Mouse (Mus musculus): ENCODE data around the gene Ralgds.

The Ralgds gene

DNA sequence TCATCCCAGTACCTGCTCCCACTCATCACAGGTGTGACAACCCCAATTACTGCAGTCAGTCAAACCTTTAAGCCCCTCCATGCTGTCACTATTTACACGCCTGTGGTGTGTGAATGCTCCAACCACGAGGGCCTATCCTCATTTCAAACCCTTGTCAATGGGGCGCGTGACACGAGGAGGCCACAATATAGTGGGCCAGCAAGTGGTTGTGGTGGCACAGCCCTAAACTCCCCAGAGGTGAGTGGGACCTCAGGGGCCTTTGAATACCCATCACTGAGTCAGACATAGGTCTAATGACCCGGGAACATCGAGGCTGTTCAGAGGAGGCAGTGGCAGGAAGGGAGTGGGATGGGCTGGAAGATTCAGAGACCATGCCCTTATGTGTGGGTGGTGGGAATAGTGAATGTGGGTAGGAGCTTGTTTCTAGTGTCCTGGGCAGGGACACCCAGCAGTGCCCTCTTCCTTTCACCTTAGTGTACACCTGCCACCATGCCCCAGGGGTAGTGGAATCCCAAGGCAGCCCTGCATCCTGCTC lies 21.0 kb downstream of the Ralgds start:
- no peak for DNase-seq (ENCODE audit: low spot score in 2 of 2)

GRCm38 (mm10) chr2:28534436-28535262 lies 21.7 kb downstream of the Ralgds start:
- DNase-seq (ENCODE audit: low spot score in 2 of 2): no peak

GRCm38 (mm10) chr2:28535263-28535540 lies 22.3 kb downstream of the Ralgds start:
- no peak for DNase-seq (ENCODE audit: low spot score in 2 of 2)

- DNase-seq (ENCODE audit: low spot score in 2 of 2): no peak
These were observed 22.7 kb downstream of the Ralgds start for GRCm38 (mm10) chr2:28535650-28536049.

DNA sequence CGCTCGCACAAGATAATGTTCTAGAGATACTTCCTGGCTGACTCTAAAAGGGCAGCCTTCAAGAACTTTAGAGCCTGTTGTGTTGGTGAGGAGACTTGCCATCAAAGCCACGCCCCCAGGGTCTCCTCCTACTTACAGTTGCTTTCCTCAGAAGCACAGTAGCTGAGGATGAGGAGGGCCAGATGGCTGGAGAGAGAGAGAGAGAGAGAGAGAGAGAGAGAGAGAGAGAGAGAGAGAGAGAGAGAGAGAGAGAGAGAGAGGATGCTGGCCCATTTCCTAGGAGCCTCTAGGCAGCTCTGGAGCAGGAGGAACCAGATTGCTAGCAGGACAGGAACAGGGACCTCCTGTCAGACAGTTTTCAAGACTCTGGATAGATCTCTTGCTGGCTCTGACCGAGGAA lies 23.2 kb downstream of the Ralgds start:
- DNase-seq (ENCODE audit: low spot score in 2 of 2): no peak

GRCm38 (mm10) chr2:28536766-28537633 lies 24.1 kb downstream of the Ralgds start:
- DNase-seq (ENCODE audit: low spot score in 2 of 2): no peak

GRCm38 (mm10) chr2:28537634-28537920 lies 24.7 kb downstream of the Ralgds start:
- no peak for DNase-seq (ENCODE audit: low spot score in 2 of 2)

DNA sequence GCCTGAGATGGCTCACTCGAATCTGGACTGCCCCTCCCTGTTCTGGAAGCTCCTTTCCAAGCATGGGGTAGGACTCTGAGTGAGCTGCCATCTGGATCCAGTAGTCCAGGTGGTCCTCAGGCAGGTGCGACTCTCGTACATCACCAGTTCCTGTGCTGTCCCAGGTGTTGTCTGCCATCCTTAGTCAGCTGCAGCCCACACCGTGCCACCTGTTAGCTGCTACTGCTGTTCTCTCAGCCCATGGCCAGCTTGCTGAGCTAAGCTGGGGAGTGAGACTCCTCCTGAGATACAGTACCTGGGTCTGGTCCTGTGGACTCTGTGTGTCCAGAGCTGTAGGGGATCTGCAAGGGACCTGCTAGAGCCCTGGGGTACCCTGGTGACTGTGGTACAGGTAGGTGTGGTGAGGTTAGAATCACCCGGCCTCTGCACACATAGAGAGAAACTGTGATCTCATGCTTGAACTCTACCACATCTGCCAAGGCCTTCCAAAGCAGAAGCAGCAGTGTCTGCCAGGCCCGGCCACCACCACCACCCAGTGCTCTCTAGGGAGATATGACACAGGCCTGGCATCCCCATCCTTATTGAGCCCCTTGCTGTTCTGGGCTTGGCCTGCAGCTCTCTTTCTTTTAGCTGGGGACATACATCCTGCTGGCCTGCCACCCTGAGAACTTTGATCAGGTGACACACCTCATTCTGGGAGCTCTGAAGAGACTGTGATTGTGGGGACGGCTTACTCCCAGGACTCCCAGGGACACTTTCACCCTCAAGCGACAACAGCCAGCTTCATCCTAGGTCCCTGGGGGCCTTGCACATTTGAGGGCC lies 25.3 kb downstream of the Ralgds start:
- DNase-seq (ENCODE audit: low spot score in 2 of 2): no peak

GRCm38 (mm10) chr2:28538817-28539128 lies 25.8 kb downstream of the Ralgds start:
- DNase-seq (ENCODE audit: low spot score in 2 of 2): no peak

GRCm38 (mm10) chr2:28539206-28539605 lies 26.3 kb downstream of the Ralgds start:
- no peak for DNase-seq (ENCODE audit: low spot score in 2 of 2)

- peak; percentile 27 to 34 for DNase-seq (ENCODE audit: low spot score in 2 of 2)
These were observed 27.0 kb downstream of the Ralgds start for GRCm38 (mm10) chr2:28539949-28540348.

- DNase-seq (ENCODE audit: low spot score in 2 of 2): no peak
These were observed 27.8 kb downstream of the Ralgds start for GRCm38 (mm10) chr2:28540587-28541227.

DNA sequence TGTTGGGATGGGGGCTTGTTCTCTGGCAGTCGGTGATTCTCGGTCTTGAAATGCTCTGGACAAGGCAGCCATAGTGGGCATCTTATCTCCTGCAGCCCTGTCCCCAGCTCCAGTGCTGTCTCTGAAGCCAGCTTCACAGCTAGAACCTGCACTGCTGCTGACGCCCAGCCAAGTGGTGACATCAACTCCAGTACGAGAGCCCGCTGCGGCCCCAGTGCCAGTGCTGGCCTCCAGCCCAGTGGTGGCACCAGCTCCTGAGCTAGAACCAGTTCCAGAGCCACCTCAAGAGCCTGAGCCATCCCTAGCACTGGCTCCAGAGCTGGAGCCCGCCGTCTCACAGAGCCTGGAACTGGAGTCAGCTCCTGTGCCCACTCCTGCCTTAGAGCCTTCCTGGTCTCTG lies 31.0 kb downstream of the Ralgds start:
- DNase-seq (ENCODE audit: low spot score in 2 of 2): no peak

DNA sequence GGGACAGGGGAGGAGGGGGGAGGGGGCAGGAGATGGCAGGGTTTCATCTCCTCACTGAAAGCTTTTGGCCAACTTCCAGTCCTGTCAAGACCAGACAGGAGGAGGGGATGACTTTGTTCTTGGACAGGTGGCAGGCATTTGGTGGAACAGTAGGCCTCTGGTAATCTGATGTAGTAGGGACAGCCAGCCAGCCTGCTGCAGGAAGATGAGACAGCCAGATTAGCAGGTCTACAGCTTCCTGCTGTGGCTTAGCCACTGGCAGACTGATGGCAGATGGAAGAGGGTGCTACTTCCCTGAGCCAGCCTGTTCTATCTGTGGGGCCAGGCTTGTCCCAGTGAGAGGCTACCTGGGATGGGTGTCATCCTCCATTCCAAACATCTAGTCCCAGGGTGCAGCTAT lies 33.1 kb downstream of the Ralgds start:
- DNase-seq (ENCODE audit: low spot score in 2 of 2): no peak

DNA sequence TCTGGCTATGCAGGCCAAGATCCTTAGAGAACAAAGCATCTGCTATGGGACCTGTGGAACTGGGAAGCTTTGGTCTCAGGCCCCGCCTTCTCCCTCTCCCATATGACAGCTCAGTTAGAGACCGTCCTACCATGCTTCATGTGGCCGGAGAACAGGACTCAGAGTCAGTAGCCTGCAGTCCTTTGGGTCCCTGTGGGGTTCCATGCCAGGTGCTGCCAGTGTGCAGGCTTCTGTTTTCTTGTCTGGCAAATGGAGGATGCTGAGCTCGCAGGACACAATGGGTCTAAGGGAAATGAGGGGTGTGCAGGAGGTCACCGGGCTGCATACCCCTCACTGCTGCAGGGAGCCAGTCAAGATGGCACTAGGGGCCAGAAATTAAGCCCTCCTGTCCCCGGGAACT lies 33.6 kb downstream of the Ralgds start:
- no peak for DNase-seq (ENCODE audit: low spot score in 2 of 2)

DNA sequence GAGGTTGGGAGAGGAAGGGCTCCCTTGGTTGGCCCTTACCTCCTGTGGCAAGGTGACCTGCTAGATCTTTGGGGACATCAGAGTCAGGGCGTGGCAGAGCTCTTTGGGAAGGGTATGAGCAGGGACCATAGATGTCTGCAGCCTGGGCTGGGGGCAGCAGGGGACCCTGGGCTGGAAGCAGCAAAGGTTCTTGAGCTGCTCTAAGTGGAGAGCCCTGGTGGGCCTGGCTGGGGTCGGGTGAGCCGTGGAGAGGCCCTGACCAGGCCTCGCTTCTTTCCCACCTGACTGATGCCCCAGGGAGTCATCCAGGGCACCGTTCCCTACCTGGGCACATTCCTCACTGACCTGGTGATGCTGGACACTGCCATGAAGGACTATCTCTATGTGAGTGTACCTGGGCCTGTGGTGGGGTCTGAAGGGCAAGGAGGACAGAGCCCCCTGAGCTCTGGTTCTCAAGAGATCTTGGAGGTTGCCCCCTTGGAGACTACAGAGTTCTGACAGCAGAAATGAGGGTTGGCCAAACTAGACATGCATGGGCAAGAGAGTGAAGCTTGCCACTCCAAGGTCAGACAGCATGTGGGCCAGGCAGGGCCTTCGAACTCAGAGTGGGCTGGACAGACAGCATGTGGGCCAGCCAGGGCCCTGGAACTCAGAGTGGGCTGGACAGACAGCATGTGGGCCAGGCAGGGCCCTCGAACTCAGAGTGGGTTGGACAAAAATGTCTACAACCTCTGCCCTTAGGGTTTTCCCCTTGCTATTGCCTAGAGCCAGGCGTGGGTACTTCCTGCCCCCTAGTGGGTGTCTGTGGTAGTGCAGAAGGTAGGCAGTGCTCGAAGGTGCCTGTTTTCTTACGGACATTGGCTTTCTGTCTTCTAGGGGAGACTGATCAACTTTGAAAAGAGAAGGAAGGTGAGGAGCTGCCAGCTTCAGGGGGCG lies 34.6 kb downstream of the Ralgds start:
- DNase-seq (ENCODE audit: low spot score in 2 of 2): peak; percentile 58 to 88

DNA sequence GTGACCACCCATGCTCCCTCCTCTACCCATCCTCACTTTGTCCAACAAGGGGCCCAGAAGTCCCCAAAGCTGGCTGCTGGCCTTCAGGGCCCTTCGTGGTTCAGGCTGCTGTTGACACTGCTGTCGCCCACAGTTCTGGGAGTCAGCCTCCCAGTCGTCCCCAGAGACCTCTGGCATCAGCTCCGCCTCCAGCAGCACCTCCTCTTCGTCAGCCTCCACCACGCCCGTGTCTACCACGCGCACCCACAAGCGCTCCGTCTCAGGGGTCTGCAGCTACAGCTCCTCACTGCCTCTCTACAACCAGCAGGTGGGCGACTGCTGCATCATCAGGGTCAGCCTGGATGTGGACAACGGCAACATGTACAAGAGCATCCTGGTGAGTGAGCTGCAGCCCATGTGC lies 36.2 kb downstream of the Ralgds start:
- DNase-seq (ENCODE audit: low spot score in 2 of 2): no peak

DNA sequence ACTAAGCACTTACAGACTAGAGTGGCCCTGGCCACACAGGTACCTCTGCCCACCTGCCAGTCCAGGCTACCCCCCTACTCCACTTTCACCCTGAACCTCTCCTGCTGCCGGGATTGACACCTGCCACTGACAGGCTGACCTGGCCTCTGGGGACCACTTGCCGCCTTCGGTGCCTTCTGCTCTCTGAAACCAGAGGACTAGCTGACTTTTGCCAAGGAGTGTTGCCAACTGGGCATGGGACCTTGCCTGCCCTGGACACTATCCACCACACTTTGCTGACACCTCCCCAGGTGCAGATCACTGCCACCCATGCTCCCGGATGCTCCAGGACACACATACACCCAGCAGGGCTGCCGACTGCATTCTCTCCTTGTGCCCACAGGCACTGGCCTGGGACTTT lies 39.4 kb downstream of the Ralgds start:
- DNase-seq (ENCODE audit: low spot score in 2 of 2): no peak

- DNase-seq (ENCODE audit: low spot score in 2 of 2): no peak
These were observed 44.5 kb downstream of the Ralgds start for GRCm38 (mm10) chr2:28557452-28557851.

DNA sequence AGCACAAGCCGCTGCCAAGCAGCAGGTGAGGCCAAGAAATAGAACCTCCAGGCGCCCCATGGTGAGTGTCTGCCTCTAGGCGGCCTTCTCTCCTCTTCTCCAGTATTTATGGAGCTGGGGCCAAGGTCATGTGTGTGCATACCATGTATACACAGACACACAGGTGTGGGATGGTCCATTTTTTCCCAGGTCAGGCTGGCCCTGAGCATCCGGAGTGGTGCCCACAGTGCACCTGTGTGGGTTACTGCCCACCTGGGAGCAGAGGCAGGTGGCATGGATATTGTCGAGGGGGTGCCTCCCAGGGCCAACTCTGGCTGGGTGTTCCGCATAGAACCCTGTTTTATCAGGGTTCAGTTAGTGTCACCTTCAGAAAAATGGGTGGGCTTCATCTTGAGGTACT lies 50.4 kb downstream of the Ralgds start, which contains the start of gene Cel:
TSS of gene Cel (minus strand) at position 101 of the 400 bp plus-strand sequence.
- DNase-seq (ENCODE audit: low spot score in 2 of 2): no peak

DNA sequence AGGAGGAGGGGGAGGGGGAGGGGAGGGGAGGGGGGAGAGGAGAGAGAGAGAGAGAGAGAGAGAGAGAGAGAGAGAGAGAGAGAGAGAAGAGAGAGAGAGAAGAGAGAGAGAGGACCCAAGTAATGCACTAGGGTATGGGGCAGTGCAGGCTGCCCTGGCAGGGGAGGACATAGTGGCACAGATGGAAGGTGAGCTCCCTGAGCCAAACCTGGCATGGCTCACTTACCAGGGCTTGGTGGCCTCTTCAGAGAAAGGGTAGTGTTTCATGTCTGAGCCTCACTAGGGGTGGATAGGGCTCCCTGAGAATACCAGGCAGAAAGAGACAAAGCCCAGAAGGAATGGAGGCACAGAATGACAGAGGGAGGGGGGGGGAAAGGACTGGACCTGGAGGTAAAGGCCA lies 50.9 kb downstream of the Ralgds start:
- DNase-seq (ENCODE audit: low spot score in 2 of 2): no peak

Measured in thymus, postnatal 10 days (tissue).